Mouse (Mus musculus) kidney, embryonic 15.5 days (tissue): Measurements from ENCODE around the gene Lix1l. TPM values are rescaled to one million over a fixed set of nuclear protein-coding genes. Genes with fewer than 3 reads are reported as not detected.

Experiments
- ATAC-seq: fragments of 200-750 bp; cut with Nextera tagmentation; replicated peaks from 2 replicates; pipeline ENCODE4 v1.8.0; 2017; ENCODE audit warnings: moderate TSS enrichment; ENCODE audit not compliant: low FRiP score
- H3K27ac ChIP-seq: fragments of 300-500 bp; sonication (generic); 2 replicates; pipeline ENCODE4 v1.5.1; 2015; ENCODE audit warnings: mild to moderate bottlenecking, inconsistent platforms
- H3K27me3 ChIP-seq: fragments of 300-500 bp; sonication (generic); 2 replicates; pipeline ENCODE4 v1.6.1; 2015; ENCODE audit warnings: inconsistent platforms
- H3K36me3 ChIP-seq: fragments of 300-500 bp; sonication (generic); 2 replicates; pipeline ENCODE4 v1.6.1; 2015; ENCODE audit warnings: inconsistent platforms
- H3K4me1 ChIP-seq: fragments of 300-500 bp; sonication (generic); 2 replicates; pipeline ENCODE4 v1.6.1; 2015; ENCODE audit warnings: inconsistent platforms
- H3K4me2 ChIP-seq: fragments of 300-500 bp; sonication (generic); 2 replicates; pipeline ENCODE4 v1.6.1; 2015; ENCODE audit warnings: moderate library complexity, mild to moderate bottlenecking, inconsistent platforms
- H3K4me3 ChIP-seq: fragments of 300-500 bp; sonication (generic); replicated peaks from 2 replicates; pipeline ENCODE4 v1.5.1; 2015; ENCODE audit warnings: mild to moderate bottlenecking, inconsistent platforms
- H3K9ac ChIP-seq: fragments of 300-500 bp; sonication (generic); 2 replicates; pipeline ENCODE4 v1.6.1; 2015; ENCODE audit warnings: mild to moderate bottlenecking, inconsistent platforms
- H3K9me3 ChIP-seq: fragments of 300-500 bp; sonication (generic); replicated peaks from 2 replicates; pipeline ENCODE4 v1.6.1; 2016; ENCODE audit warnings: inconsistent platforms
- WGBS: fragments of 180-500 bp; shearing (Covaris S2); methylation state at CpG from one replicate; pipeline ENCODE4 v1.1.7; 2015; ENCODE audit warnings: mixed read lengths; 5-methylcytosine and 5-hydroxymethylcytosine counted together
- polyA plus RNA-seq: library from polyadenylated mRNA; unstranded; fragments of >200 nt; fragmentation: Nextera tagmentation; extraction: Ambion mirVana; gene quantifications from 2 replicates; pipeline ENCODE4 v1.2.1, GENCODE M21; 2015

Gene Lix1l
- 6.5 and 8.0 TPM in 2 replicates for polyA plus RNA-seq

DNA sequence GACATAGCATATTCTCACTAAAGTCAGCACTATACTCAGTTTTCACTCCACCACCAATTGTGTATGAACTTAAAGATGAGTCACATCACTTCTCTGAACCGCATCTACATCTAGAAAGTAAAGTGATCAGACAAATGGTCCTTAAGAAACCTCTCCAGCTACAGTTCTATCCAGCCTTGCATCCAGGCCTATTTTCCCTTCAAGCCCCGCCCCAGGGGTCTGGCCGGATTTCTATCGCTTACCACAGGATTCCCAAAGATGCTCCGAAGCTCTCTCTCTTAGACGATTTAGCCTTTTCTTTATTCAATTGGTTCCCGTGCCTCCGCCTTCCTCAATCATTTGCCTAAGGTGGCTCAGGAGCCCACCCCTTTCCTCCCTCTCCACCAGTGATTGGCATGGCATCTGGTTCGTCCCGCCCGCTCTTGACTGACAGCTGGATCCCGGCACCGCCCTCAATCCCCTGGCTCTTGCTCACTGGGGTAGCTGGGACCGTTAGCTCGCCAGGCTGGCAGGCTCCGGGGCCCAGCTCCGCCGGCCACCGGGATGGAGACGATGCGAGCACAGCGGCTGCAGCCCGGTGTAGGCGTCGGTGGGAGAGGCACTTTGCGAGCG, at the start of gene Lix1l:
Lix1l (plus strand) TSS at position 511 of the 612 bp plus-strand sequence.
- Histone ChIP-seq H3K4me2 (peak within 1 kb of the TSS; percentile 86), H3K9me3 (no peaks in the 10 kb centered on the region), H3K4me1 (peaks cover 68% of the 10 kb centered on the region), H3K27ac (peak within 1 kb of the TSS; percentile 97), H3K27me3 (peaks cover 31% of the 10 kb centered on the region), H3K4me3 (peak within 1 kb of the TSS; percentile 72), H3K36me3 (peaks cover 11% of the 10 kb centered on the region), H3K9ac (peak within 1 kb of the TSS; percentile 74)
- under 1% methylated on average over 27 of the region's 27 CpGs for WGBS
- peak; percentile 94 for ATAC-seq

DNA sequence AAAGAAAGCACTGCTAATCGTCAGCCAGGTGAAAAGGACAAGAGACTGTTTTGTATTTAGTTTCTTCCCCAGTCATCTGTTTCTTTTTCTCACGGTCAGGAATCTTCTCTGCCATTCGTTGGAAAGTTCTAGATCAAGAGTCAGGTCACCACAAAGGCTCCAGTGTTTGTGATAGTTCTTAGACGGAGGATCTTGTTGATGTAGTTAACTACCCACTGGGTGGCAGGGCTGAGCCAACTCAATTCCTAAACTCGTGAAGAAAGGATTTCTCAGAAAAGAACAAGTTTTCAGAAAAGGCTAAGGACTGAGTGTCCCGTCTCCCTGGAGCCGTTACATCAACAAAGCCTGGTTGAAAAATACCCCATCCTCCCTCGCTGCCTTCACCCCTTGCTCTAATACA, 49.7 kb upstream of the Lix1l start:
- peaks cover 6% of the 10 kb centered on the region; the same call in 1 of the 2 replicates for H3K27me3 ChIP-seq
- no peaks in the 10 kb centered on the region for H3K9me3 ChIP-seq
- 18% methylated on average over 8 of the region's 8 CpGs for WGBS
- no peaks in the 10 kb centered on the region for H3K36me3 ChIP-seq
- peaks cover 25% of the 10 kb centered on the region for H3K4me1 ChIP-seq
- H3K4me2 ChIP-seq: no peak overlapping the region
- H3K27ac ChIP-seq: no peak overlapping the region
- no peak overlapping the region for H3K9ac ChIP-seq
- no peak overlapping the region for H3K4me3 ChIP-seq
- no peak for ATAC-seq

DNA sequence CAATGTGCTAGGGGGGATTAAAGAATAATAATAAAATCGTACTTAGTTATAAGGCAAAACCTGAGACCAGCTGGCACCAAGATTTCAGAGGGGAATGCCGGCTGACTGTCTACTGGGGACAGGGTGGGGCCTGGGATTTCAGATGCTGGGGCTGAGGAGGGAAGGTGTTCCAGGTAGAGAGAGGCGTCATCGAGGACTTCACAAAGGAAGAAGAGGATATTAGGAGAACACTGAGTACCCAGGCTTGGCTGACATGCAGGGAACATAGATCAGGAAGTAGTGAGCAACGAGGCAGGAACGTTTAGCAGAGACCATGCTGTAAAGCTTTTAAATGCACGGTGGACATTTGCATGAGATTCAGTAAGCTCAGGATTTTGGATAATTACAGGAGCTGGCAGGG, 49.1 kb upstream of the Lix1l start:
- Histone ChIP-seq H3K27ac (no peak overlapping the region), H3K9me3 (no peaks in the 10 kb centered on the region), H3K4me3 (no peak overlapping the region), H3K9ac (no peak overlapping the region), H3K4me1 (peaks cover 31% of the 10 kb centered on the region), H3K36me3 (no peaks in the 10 kb centered on the region), H3K4me2 (no peak overlapping the region), H3K27me3 (peaks cover 3% of the 10 kb centered on the region; the same call in 1 of the 2 replicates)
- ATAC-seq: no peak
- 70% methylated on average over 7 of the region's 7 CpGs for WGBS

DNA sequence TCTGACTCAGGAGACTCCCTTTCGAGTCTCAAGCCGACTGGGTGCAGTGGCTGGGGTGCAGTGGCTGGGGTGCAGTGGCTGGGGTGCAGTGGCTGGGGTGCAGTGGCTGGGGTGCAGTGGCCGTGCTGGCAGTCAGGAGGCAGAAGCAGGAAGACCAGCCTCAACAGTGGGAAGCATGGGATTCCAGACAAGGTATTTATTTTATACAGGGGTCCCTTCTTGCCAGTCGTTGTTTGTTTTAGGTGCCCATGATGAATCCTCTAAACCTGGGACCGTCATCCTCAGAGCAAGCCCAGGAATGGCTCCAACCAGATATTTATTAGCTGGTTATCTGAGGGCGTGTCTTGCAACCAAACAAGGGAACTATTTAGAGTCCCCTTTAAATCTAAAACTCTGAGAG, 47.3 kb upstream of the Lix1l start:
- Histone ChIP-seq H3K27me3 (no peaks in the 10 kb centered on the region), H3K9ac (no peak overlapping the region), H3K36me3 (no peaks in the 10 kb centered on the region), H3K9me3 (no peaks in the 10 kb centered on the region), H3K4me1 (peaks cover 31% of the 10 kb centered on the region), H3K27ac (no peak overlapping the region), H3K4me2 (no peak overlapping the region), H3K4me3 (no peak overlapping the region)
- WGBS: 75% methylated on average over 6 of the region's 6 CpGs
- ATAC-seq: no peak

DNA sequence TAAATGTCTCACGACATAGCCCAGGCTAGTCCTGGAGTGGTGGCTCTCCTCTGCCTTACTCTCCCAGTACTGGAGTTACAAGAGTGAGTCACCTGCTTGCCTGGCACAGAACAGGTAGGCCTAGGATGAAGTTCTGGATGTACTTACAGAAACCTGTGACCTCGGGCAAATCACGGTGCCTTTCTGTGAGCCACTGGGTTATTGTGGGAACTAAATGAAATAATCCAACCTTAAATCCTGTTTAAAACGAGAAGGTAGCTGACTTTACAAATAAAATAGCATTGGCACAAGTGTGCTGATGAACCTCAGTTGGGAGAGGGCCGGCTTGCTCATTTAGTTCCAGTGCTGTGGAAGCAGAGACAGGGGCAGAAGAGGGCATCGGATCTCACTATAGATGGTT, 46.7 kb upstream of the Lix1l start:
- Histone ChIP-seq H3K9me3 (no peaks in the 10 kb centered on the region), H3K4me2 (no peak overlapping the region), H3K27ac (no peak overlapping the region), H3K4me3 (no peak overlapping the region), H3K9ac (no peak overlapping the region), H3K36me3 (peaks cover 2% of the 10 kb centered on the region), H3K4me1 (peaks cover 35% of the 10 kb centered on the region), H3K27me3 (no peaks in the 10 kb centered on the region)
- 84% methylated on average over 6 of the region's 6 CpGs for WGBS
- ATAC-seq: no peak

DNA sequence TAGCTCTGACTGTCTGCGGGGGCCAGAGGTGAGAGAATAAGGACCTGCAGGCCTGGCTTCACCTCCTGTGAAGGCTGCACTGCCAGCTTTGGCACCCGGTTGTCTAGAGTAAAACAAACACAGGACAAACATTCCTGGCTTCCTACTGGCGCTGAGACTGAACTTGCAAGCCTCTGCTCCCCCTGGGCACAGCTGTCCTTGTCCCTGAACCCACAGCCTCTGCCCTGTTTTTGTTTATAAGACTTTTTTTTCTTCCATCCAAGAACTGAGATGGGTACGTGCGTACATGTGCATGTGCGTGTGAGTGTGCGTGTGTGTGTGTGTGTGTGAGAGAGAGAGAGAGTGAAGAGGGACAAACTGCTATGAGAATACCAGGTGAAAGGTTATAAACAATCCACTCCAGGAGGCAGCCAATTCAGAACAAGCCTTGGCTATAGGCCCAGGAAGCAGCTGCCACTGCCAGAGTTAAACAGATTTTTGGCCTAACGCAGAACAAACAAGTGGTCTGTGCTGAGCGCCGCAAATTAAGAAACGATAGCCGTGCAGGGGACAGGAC, 45.8 kb upstream of the Lix1l start:
- Histone ChIP-seq H3K4me2 (no peak overlapping the region), H3K9ac (no peak overlapping the region), H3K27ac (peak overlapping the region; percentile 49), H3K4me3 (no peak overlapping the region), H3K36me3 (peaks cover 10% of the 10 kb centered on the region), H3K27me3 (no peaks in the 10 kb centered on the region), H3K9me3 (no peaks in the 10 kb centered on the region), H3K4me1 (peaks cover 43% of the 10 kb centered on the region)
- WGBS: 39% methylated on average over 12 of the region's 12 CpGs
- ATAC-seq: no peak

DNA sequence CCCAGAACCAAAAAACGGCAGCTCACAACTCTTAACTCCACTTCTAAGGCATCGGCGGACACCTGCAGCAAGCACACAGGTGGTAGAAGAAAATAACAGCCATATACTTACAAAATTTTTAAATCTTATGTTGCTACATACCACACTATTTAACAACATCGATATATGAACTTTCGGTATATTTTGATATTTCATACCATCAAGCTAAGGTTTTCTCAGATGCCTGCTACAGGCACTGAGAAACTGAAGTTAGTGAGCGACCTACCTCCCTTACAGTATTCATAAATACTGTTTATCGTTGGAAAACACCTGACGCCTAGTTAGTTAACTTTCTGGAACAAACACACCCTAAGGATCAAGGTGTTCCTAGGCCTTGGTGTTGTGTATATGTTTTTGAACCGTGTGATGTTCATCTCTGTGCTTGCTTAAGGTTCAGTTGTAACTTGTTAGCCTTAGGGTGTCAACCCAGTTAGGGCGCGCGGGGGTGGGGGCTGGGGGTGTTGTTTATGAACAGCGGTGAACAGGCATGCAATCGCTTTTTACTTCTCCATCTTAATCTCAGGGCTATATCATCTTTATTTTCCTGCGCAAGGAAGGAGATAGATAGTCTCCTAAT, 44.8 kb upstream of the Lix1l start:
- 79% methylated on average over 15 of the region's 15 CpGs for WGBS
- no peak for ATAC-seq
- Histone ChIP-seq H3K36me3 (peaks cover 20% of the 10 kb centered on the region), H3K4me1 (peaks cover 53% of the 10 kb centered on the region), H3K27me3 (no peaks in the 10 kb centered on the region), H3K27ac (0 out of 2 replicates have a peak overlapping the region, but pooled peaks have one; percentile 96), H3K9ac (no peak overlapping the region), H3K4me3 (0 out of 2 replicates have a peak overlapping the region, but pooled peaks have one; percentile 63), H3K4me2 (peak overlapping the region; percentile 78), H3K9me3 (no peaks in the 10 kb centered on the region)

DNA sequence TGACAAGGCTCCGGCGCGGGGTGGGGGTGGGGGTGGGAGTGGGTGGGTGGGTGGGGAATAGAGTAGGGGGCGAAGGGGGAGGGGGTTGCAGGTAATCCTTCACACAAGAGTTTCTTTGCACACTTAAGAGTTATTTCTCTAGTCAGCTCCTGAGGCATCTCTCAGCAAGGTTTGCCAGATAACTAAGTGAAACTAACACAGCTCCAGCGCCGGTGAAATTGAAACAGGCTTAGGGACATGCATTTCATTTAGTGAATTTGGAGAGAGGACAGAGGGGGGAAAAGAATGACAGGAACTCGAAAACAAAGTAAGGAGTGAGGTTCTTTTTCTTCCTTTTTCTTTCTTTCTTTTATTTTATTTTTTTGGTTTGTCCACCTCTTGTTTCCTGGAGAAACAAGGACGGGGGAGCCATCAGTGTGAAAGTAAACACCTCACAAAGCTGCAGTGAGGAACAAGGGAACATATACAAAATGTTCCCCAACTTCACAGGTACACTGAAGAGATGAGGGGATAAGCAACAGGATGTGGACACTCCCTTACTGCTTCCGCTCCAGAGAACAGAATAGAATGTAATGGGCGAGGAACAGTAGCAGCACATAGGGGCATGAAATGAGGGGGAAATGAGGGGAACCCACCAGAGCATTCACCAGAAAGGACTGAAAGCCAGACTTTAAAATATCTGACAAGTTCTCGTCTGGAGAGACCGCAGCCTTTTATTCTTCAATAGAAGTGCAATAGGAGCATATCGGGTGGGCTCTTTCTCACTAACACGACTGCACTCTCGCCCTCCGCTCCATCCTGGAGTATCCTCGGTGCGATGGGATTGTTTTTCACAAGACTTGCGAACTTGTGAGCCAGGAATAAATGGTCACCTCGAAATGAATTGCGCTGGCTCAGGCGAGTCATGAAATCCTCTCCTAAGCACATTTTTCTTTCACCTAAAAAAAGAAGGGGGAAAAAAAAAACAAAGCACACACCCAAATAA, 44.0 kb upstream of the Lix1l start:
- ATAC-seq: no peak
- WGBS: 9% methylated on average over 22 of the region's 22 CpGs
- Histone ChIP-seq H3K27ac (peak overlapping the region; percentile 96), H3K4me3 (peak overlapping the region; percentile 63), H3K4me1 (peaks cover 53% of the 10 kb centered on the region), H3K9ac (peak overlapping the region; percentile 52), H3K36me3 (peaks cover 25% of the 10 kb centered on the region), H3K9me3 (no peaks in the 10 kb centered on the region), H3K4me2 (peak overlapping the region; percentile 78), H3K27me3 (no peaks in the 10 kb centered on the region)

DNA sequence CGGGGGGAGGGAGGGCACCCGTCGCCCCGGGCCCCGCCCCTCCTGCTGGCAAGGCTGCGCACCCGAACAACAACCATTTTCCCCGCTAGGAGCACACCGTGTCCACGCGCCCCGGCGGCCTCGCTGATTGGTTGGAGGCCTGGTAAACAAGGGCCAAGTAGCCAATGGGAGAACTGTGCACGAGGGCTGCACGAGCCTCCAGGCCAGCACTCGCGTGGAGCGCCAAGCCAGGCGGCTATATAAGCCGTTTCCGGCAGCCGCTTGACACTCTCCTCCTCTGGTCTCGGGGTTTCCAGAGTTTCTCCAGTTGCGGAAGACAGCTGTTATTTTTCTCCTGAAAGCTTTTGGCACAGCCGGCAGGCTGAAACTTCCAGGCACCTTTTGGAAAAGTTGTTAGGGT, 43.3 kb upstream of the Lix1l start, which contains the start of gene Txnip:
Txnip (plus strand) TSS at position 264 of the 400 bp plus-strand sequence.
- peak within 1 kb of the TSS; percentile 68 for H3K9ac ChIP-seq
- under 1% methylated on average over 26 of the region's 26 CpGs for WGBS
- peak; percentile 98 for ATAC-seq
- H3K4me2 ChIP-seq: peak within 1 kb of the TSS; percentile 78
- no peaks in the 10 kb centered on the region for H3K9me3 ChIP-seq
- H3K4me3 ChIP-seq: peak within 1 kb of the TSS; percentile 63
- H3K36me3 ChIP-seq: peaks cover 25% of the 10 kb centered on the region
- H3K27me3 ChIP-seq: no peaks in the 10 kb centered on the region
- peaks cover 59% of the 10 kb centered on the region for H3K4me1 ChIP-seq
- H3K27ac ChIP-seq: peak within 1 kb of the TSS; percentile 96

DNA sequence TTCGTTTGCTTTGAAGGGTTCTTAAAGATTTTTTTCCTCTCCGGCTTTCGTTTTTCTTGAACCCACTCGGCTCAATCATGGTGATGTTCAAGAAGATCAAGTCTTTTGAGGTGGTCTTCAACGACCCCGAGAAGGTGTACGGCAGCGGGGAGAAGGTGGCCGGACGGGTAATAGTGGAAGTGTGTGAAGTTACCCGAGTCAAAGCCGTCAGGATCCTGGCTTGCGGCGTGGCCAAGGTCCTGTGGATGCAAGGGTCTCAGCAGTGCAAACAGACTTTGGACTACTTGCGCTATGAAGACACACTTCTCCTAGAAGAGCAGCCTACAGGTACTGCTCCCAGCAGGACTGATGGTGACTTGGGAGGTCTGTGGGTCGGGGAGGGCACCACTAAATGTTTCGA, 42.8 kb upstream of the Lix1l start:
- under 1% methylated on average over 17 of the region's 17 CpGs for WGBS
- H3K27ac ChIP-seq: peak overlapping the region; percentile 96
- H3K4me3 ChIP-seq: peak overlapping the region; percentile 63
- peak overlapping the region; percentile 78 for H3K4me2 ChIP-seq
- H3K4me1 ChIP-seq: peaks cover 61% of the 10 kb centered on the region
- no peaks in the 10 kb centered on the region for H3K27me3 ChIP-seq
- H3K9ac ChIP-seq: peak overlapping the region; percentile 68
- H3K36me3 ChIP-seq: peaks cover 25% of the 10 kb centered on the region
- no peaks in the 10 kb centered on the region for H3K9me3 ChIP-seq
- ATAC-seq: no peak; the same call in 1 of the 2 replicates

DNA sequence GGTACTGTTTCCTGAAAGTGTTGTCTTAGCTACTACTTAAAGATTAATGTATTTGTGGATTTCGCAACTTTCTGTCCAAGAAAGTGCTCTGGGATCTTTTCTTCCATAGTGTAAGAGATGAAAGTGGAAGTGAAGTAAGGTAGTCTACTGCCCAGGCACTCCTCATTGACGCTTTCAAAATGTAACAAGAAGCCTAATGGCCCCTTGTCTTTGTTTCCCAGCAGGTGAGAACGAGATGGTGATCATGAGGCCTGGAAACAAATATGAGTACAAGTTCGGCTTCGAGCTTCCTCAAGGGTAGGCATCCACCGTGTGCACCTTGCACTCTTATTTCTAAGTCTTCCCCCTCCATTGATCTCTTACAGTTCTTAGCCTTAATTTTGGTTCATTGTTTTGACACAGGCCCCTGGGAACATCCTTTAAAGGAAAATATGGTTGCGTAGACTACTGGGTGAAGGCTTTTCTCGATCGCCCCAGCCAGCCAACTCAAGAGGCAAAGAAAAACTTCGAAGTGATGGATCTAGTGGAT, 42.2 kb upstream of the Lix1l start:
- H3K9me3 ChIP-seq: no peaks in the 10 kb centered on the region
- H3K9ac ChIP-seq: peak overlapping the region; percentile 68
- peak overlapping the region; percentile 78 for H3K4me2 ChIP-seq
- peaks cover 25% of the 10 kb centered on the region for H3K36me3 ChIP-seq
- H3K27me3 ChIP-seq: no peaks in the 10 kb centered on the region
- peaks cover 62% of the 10 kb centered on the region for H3K4me1 ChIP-seq
- H3K4me3 ChIP-seq: peak overlapping the region; percentile 63
- ATAC-seq: no peak
- H3K27ac ChIP-seq: peak overlapping the region; percentile 96
- 21% methylated on average over 10 of the region's 10 CpGs for WGBS
